Mouse (Mus musculus) hindbrain, embryonic 11.5 days (tissue): ENCODE measurements at regions not wholly inside any gene's neighbourhood (a gene's known extent, or its start where the extent isn't known, plus 50 kb on each side); places are given as distances from the start of the nearest gene placed in this dataset.

ENCODE experiments used
- ATAC-seq: fragments of 200-750 bp; cut with Nextera tagmentation; 2 replicates; pipeline ENCODE4 v1.8.0; 2017; ENCODE audit warnings: mild to moderate bottlenecking, moderate TSS enrichment, moderate library complexity; ENCODE audit not compliant: low FRiP score
- DNase-seq: peaks from one replicate; pipeline ENCODE4 v3.0.0-alpha.2; 2015; ENCODE audit warnings: low spot score
- H3K27ac ChIP-seq: fragments of 300-500 bp; sonication (generic); 2 replicates; pipeline ENCODE4 v1.5.1; 2014; ENCODE audit warnings: mild to moderate bottlenecking, low read depth, low read length
- H3K27me3 ChIP-seq: fragments of 300-500 bp; sonication (generic); 2 replicates; pipeline ENCODE4 v1.6.1; 2014; ENCODE audit warnings: mild to moderate bottlenecking, low read length, moderate library complexity, mixed read lengths; ENCODE audit not compliant: control insufficient read depth, insufficient read depth
- H3K36me3 ChIP-seq: fragments of 300-500 bp; sonication (generic); 2 replicates; pipeline ENCODE4 v1.6.1; 2014; ENCODE audit warnings: mild to moderate bottlenecking, low read length, moderate library complexity, mixed read lengths; ENCODE audit not compliant: control insufficient read depth, insufficient read depth
- H3K4me1 ChIP-seq: fragments of 300-500 bp; sonication (generic); replicated peaks from 2 replicates; pipeline ENCODE4 v1.6.1; 2014; ENCODE audit warnings: low read length, mixed read lengths; ENCODE audit not compliant: control insufficient read depth, insufficient read depth
- H3K4me2 ChIP-seq: fragments of 300-500 bp; sonication (generic); replicated peaks from 2 replicates; pipeline ENCODE4 v1.6.1; 2014; ENCODE audit warnings: mild to moderate bottlenecking, low read depth, low read length
- H3K4me3 ChIP-seq: fragments of 300-500 bp; sonication (generic); 2 replicates; pipeline ENCODE4 v1.5.1; 2014; ENCODE audit warnings: low read depth, low read length
- H3K9ac ChIP-seq: fragments of 300-500 bp; sonication (generic); 2 replicates; pipeline ENCODE4 v1.6.1; 2014; ENCODE audit warnings: low read depth, low read length
- H3K9me3 ChIP-seq: fragments of 300-500 bp; sonication (generic); 2 replicates; pipeline ENCODE4 v1.6.1; 2016; ENCODE audit warnings: low read length; ENCODE audit not compliant: control insufficient read depth
- WGBS: fragments of 180-500 bp; shearing (Covaris S2); extraction: QIAGEN DNeasy Blood & Tissue Kit; methylation state at CpG from one replicate; pipeline ENCODE4 v1.1.7; 2014; 5-methylcytosine and 5-hydroxymethylcytosine counted together

DNA sequence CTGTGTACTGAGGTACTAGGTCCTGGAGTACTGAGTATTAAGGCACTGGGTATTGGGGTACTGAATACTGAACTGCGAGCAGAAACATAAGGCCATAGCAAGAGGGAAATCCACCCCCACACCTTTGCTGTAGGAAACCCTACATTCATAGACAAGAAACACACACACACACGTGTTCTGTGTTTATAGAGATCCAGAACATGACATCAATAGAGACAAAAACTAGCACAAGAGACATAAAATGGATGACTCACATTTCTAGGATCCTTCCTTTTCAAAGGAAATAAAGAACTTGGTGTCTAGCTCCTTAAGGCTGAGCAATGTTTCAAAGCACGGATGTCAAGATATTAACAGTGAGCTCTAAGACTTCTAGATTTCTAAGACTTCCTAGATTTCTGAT is 49.9 kb upstream of the Nepro start:
- Histone ChIP-seq H3K36me3 (no peaks in the 10 kb centered on the region), H3K27me3 (no peaks in the 10 kb centered on the region), H3K4me3 (no peak overlapping the region), H3K4me2 (no peak overlapping the region), H3K9me3 (no peaks in the 10 kb centered on the region), H3K4me1 (no peaks in the 10 kb centered on the region; the same call in 1 of the 2 replicates), H3K9ac (no peak overlapping the region), H3K27ac (peak overlapping the region; percentile 82)
- ATAC-seq (no peak), DNase-seq (no peak)
- 89% methylated on average over 3 of the region's 3 CpGs for WGBS

DNA sequence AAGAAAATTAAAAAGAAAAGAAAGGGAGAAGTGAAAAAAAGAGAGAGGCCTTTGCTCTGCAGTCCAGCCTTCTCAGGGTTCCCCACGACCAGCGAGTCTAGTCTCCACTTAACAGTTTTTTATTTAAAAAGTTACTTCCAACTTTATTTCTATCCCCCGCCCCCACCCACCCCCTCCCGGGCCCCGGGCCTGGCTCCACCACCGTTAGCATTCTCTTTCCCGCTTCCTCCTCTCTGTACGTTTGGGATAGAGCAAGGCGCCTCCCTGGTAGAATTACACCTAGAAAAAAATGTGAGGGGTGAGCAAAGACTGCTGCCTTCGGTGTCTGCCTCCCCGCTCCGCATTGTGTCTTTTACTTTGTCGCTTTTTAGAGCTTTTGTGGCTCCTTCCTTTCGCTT is 51.7 kb upstream of the Nepro start:
- H3K4me2 ChIP-seq, result no peak overlapping the region; the same call in 1 of the 2 replicates
- no peaks in the 10 kb centered on the region for H3K36me3 ChIP-seq
- ATAC-seq (peak; percentile 90), DNase-seq (peak; percentile 49)
- 2% methylated on average over 13 of the region's 14 CpGs for WGBS
- no peaks in the 10 kb centered on the region; the same call in 1 of the 2 replicates for H3K4me1 ChIP-seq
- no peak overlapping the region for H3K9ac ChIP-seq
- H3K9me3 ChIP-seq, result no peaks in the 10 kb centered on the region
- no peak overlapping the region for H3K4me3 ChIP-seq
- no peaks in the 10 kb centered on the region for H3K27me3 ChIP-seq
- peak overlapping the region; percentile 82 for H3K27ac ChIP-seq

DNA sequence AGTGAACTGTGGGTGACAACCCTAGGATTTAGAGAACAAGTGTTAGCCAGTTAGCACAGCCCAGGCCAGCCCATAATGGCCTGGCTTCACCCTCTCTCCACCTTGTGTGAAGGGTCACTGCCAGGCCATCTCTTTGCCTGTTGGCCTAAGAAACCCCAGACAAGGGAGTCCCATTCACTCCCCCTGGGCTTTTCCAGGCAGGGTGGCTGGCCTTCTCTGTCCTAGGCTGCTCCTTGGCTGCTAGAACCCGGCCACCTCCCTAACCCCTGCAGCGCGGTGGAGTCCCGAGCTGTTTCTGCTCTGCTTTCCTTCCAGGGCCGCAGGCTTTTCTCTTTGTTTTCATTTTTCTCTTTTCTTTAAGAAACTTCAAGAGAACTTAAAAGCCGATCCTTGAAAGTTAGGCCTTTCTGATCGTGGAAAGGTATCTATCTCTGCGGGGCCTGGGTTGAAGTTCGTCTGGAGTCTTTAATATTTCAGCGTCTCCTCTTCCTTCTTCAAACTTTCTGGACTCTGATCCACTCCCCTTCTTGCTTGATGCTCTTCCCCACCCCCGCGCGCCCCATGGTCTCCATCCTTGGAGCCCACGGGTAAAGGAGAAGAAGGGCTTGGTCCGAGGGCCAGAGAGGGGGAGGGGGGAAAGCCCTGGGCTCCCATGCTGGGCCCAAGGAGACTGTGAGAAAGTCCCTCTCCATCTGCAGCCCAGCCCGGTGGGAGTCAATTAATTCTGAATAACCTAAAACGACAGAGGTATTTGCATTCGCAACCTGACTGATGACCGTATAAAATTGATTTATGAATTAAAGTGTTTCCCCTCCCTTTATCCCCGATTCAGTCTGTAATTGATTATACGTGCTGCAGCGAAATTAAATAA is 52.3 kb upstream of the Nepro start:
- peak overlapping the region; percentile 93 for H3K27ac ChIP-seq
- H3K27me3 ChIP-seq, result no peaks in the 10 kb centered on the region
- peak overlapping the region; percentile 15; the same call in 1 of the 2 replicates for H3K9ac ChIP-seq
- peak; percentile 95 for ATAC-seq
- H3K4me2 ChIP-seq, result peak overlapping the region; percentile 26
- no peak overlapping the region for H3K4me3 ChIP-seq
- peak; percentile 77 for DNase-seq
- no peaks in the 10 kb centered on the region for H3K9me3 ChIP-seq
- no peaks in the 10 kb centered on the region for H3K36me3 ChIP-seq
- 4% methylated on average over 22 of the region's 22 CpGs for WGBS
- peaks cover 2% of the 10 kb centered on the region; the same call in 1 of the 2 replicates for H3K4me1 ChIP-seq

DNA sequence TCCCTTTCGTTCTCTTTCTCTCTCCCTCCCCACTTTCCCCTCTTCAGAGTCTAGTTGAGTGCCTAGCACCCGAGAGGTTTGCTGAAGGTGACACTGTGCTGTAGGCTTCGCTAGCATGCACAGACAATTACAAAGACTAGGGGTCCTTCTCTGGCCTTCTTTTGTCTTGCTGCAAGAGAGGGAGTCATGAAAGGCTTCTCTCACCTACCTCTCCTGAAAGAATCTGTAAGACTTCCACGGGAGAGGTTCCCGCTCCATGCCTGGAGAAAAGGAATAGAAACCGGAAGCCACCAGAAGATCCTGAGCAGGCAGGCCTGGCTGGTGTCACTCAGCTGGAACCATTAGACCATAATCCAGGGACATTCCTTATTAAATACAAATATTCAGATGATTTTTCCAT is 56.0 kb upstream of the Nepro start:
- ATAC-seq (no peak), DNase-seq (no peak)
- Histone ChIP-seq H3K27ac (no peak overlapping the region), H3K9me3 (no peaks in the 10 kb centered on the region), H3K4me3 (no peak overlapping the region), H3K4me2 (no peak overlapping the region), H3K27me3 (no peaks in the 10 kb centered on the region), H3K9ac (no peak overlapping the region), H3K4me1 (peaks cover 2% of the 10 kb centered on the region; the same call in 1 of the 2 replicates), H3K36me3 (no peaks in the 10 kb centered on the region)
- 87% methylated on average over 6 of the region's 6 CpGs for WGBS

DNA sequence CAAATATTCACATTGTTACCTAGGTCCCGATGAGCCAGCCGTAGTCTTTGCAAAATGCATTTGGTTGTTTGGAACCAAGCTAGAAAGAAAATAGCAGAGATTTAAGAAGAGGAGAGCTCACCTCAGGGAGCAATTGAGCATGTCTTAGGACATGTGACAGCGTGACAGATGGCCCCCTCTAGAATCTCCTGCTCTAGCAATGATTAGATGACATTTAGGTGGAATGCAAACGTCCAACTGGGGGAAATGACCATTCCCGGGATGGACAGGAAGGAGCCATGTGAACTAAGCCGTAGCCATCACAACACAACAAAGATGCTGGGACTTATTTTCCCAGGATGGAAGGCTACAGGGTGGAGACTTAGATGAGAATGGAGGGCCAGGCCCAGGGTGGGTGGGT is 57.0 kb upstream of the Nepro start:
- Histone ChIP-seq H3K27ac (peak overlapping the region; percentile 48), H3K9ac (no peak overlapping the region), H3K9me3 (no peaks in the 10 kb centered on the region), H3K4me3 (no peak overlapping the region), H3K4me2 (no peak overlapping the region), H3K36me3 (no peaks in the 10 kb centered on the region), H3K4me1 (peaks cover 2% of the 10 kb centered on the region; the same call in 1 of the 2 replicates), H3K27me3 (no peaks in the 10 kb centered on the region)
- DNase-seq (no peak), ATAC-seq (no peak)
- 57% methylated on average over 6 of the region's 6 CpGs for WGBS

DNA sequence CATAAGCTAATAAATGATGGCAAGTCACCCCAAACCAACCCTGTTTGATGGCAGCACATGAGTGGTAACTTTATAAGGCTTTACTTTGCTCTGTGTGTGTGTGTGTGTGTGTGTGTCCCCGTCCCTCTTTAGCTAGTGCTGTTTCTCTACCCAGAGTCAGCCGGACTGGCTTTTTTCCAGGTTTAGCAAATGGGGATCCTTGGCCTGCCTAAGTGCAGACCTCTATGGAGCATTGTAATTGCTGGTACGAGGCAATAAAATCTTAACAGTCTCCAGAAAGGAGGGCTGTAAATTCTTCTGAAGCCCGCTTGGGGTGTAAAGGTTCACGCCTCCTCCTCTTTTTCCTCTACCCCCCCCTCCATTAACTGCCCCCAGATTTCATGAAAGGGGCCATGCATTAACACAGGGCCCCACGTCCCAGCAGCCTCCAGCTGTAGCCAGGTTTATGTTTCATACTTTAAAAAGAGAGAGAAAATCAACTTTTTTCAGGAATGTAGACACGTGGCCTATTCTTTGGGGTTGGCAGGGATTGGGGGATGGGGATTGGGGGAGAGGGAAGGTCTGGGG is 57.6 kb upstream of the Nepro start:
- no peaks in the 10 kb centered on the region for H3K27me3 ChIP-seq
- 0 out of 2 replicates have a peak, but pooled peaks have one; percentile 15 for ATAC-seq
- H3K4me2 ChIP-seq, result no peak overlapping the region
- no peak overlapping the region for H3K4me3 ChIP-seq
- WGBS, result 56% methylated on average over 7 of the region's 7 CpGs
- peaks cover 2% of the 10 kb centered on the region; the same call in 1 of the 2 replicates for H3K4me1 ChIP-seq
- no peaks in the 10 kb centered on the region for H3K9me3 ChIP-seq
- no peak for DNase-seq
- no peak overlapping the region for H3K9ac ChIP-seq
- no peak overlapping the region for H3K27ac ChIP-seq
- no peaks in the 10 kb centered on the region for H3K36me3 ChIP-seq

DNA sequence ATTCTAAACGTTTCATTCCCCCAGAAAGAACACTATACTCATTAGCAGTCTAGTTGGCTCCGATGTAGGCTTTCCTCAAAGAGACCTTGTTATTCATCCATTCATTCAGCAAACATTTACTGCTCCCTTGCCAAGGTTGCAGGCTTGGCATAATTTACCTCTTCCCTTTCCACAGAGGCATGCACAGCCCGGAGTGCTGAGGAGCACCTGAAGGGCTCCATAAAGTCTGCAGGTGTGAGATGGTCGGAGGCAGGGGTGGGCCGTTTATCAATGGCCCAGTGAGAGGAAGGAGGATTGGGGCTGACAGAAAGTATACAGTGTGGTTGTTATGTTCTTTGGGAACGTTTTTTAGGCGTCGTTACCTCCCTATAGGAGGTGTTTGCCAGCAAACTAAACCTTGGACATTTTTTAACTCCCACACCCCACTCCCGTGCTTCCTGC is 58.6 kb upstream of the Nepro start:
- Histone ChIP-seq H3K36me3 (no peaks in the 10 kb centered on the region), H3K4me2 (no peak overlapping the region), H3K27ac (no peak overlapping the region), H3K4me3 (no peak overlapping the region), H3K9ac (no peak overlapping the region), H3K9me3 (no peaks in the 10 kb centered on the region), H3K27me3 (no peaks in the 10 kb centered on the region), H3K4me1 (peaks cover 4% of the 10 kb centered on the region; the same call in 1 of the 2 replicates)
- WGBS, result 73% methylated on average over 9 of the region's 9 CpGs
- DNase-seq, result no peak
- no peak for ATAC-seq

DNA sequence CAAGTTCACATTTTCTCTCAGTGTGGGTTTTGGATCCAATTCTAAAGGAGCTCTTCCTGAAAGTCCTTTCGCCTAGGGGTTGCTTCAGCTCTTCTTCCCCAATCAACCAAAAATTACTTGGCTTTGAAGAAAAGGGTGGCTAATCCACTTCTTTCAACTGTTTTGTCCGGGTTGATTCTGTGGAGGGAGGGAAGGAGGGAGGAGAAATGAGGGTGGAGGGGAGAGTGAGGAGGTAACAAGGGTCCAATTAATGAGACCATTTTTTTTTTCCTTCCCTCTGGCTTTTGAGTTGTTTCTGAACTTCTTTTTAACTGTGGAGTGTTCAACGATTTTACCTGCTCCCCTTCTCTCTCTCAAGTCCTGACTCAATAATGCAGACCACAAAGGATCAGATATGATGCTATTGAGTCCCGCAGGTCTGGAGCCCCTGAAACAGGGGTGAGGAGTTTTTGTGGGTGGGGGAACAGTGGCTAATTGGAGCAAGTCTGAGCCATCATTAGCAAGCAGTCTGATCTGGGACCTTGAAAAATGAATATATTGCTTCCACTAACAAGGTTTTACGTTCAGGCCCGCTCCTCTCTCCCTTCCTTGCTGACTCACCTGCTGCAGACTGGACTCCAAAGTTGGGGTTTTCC is 61.0 kb upstream of the Nepro start:
- ATAC-seq (no peak), DNase-seq (no peak)
- 81% methylated on average over 6 of the region's 6 CpGs for WGBS
- peaks cover 4% of the 10 kb centered on the region; the same call in 1 of the 2 replicates for H3K4me1 ChIP-seq
- no peak overlapping the region for H3K4me2 ChIP-seq
- H3K9me3 ChIP-seq, result no peaks in the 10 kb centered on the region
- H3K4me3 ChIP-seq, result no peak overlapping the region
- no peak overlapping the region for H3K9ac ChIP-seq
- no peaks in the 10 kb centered on the region for H3K36me3 ChIP-seq
- H3K27me3 ChIP-seq, result no peaks in the 10 kb centered on the region
- no peak overlapping the region for H3K27ac ChIP-seq
